Mouse (Mus musculus) MEL (cell line): ENCODE results near the gene Ccdc106. TPM values are rescaled to one million over a fixed set of nuclear protein-coding genes. Genes with fewer than 3 reads are reported as not detected.

Source experiments
- DNase-seq: peaks from one replicate; pipeline ENCODE4 v3.0.0; 2011; ENCODE audit warnings: low read depth, low spot score
- H3K27ac ChIP-seq: 2 replicates; pipeline ENCODE4 v1.5.1; 2012; ENCODE audit warnings: low read depth, mild to moderate bottlenecking, control low read depth, low read length, moderate library complexity; ENCODE audit not compliant: control insufficient read depth
- H3K27me3 ChIP-seq, 2 experiments: fragments of 150-350 bp in 1 of 2; sonication (generic) in 1 of 2; 2 replicates each; pipeline ENCODE4 v1.6.1; 2012; ENCODE audit warnings: low read length in 2 of 2, mild to moderate bottlenecking in 2 of 2, improper control_type of control experiment in 1 of 2, moderate library complexity in 1 of 2; ENCODE audit not compliant: insufficient read depth in 2 of 2, control insufficient read depth in 1 of 2
- H3K36me3 ChIP-seq, 2 experiments: 2 replicates each; pipeline ENCODE4 v1.6.1; 2012 to 2014; ENCODE audit warnings: low read length in 2 of 2, improper control_type of control experiment in 1 of 2, inconsistent platforms in 1 of 2, mild to moderate bottlenecking in 1 of 2; ENCODE audit not compliant: insufficient read depth in 2 of 2, control insufficient read depth in 1 of 2
- H3K4me1 ChIP-seq, 2 experiments: fragments of 150-350 bp in 1 of 2; sonication (generic) in 1 of 2; 2 replicates each; pipeline ENCODE4 v1.6.1; 2012; ENCODE audit warnings: low read length in 2 of 2, improper control_type of control experiment in 1 of 2, mild to moderate bottlenecking in 1 of 2; ENCODE audit not compliant: insufficient read depth in 2 of 2, control insufficient read depth in 1 of 2
- H3K4me3 ChIP-seq, 2 experiments: fragments of 150-350 bp in 1 of 2; sonication (generic) in 1 of 2; 2 replicates each; pipeline ENCODE4 v1.5.1; 2012; ENCODE audit warnings: low read depth in 2 of 2, low read length in 2 of 2, mild to moderate bottlenecking in 2 of 2, moderate library complexity in 2 of 2, control low read depth in 1 of 2, improper control_type of control experiment in 1 of 2; ENCODE audit not compliant: control insufficient read depth in 1 of 2, insufficient read depth in 1 of 2
- H3K79me2 ChIP-seq: 2 replicates; pipeline ENCODE4 v1.6.1; 2012; ENCODE audit warnings: mild to moderate bottlenecking, low read length, moderate library complexity; ENCODE audit not compliant: control insufficient read depth, poor library complexity, insufficient read depth
- H3K9ac ChIP-seq: 2 replicates; pipeline ENCODE4 v1.6.1; 2012; ENCODE audit warnings: low read depth, mild to moderate bottlenecking, control low read depth, low read length, moderate library complexity; ENCODE audit not compliant: control insufficient read depth, poor library complexity, severe bottlenecking
- H3K9me3 ChIP-seq: fragments of 150-350 bp; sonication (generic); replicated peaks from 2 replicates; pipeline ENCODE4 v1.6.1; 2012; ENCODE audit warnings: mild to moderate bottlenecking, low read length, improper control_type of control experiment, moderate library complexity; ENCODE audit not compliant: insufficient read depth
- BHLHE40 ChIP-seq: IDR thresholded peaks from 2 replicates; pipeline ENCODE4 v1.6.1; 2012; ENCODE audit warnings: low read depth, mild to moderate bottlenecking, inconsistent platforms, low read length, improper control_type of control experiment, borderline replicate concordance
- CHD1 ChIP-seq: IDR thresholded peaks from 2 replicates; pipeline ENCODE4 v1.6.1; 2012; ENCODE audit warnings: low read depth, mild to moderate bottlenecking, inconsistent platforms, low read length, improper control_type of control experiment
- CHD2 ChIP-seq: IDR thresholded peaks from 2 replicates; pipeline ENCODE4 v1.6.1; 2011; ENCODE audit warnings: low read length, improper control_type of control experiment
- ELF1 ChIP-seq: IDR thresholded peaks from 2 replicates; pipeline ENCODE4 v1.6.1; 2014; ENCODE audit warnings: low read depth, mild to moderate bottlenecking, inconsistent platforms, low read length, improper control_type of control experiment, moderate library complexity
- EP300 ChIP-seq, 2 experiments: IDR thresholded peaks; 2 replicates each; pipeline ENCODE4 v1.6.1; 2011; ENCODE audit warnings: improper control_type of control experiment in 2 of 2, low read length in 2 of 2, low read depth in 1 of 2, mild to moderate bottlenecking in 1 of 2
- ETS1 ChIP-seq: IDR thresholded peaks from 2 replicates; pipeline ENCODE4 v1.6.1; 2012; ENCODE audit warnings: low read depth, mild to moderate bottlenecking, inconsistent platforms, low read length, improper control_type of control experiment, moderate library complexity
- GABPA ChIP-seq: IDR thresholded peaks from 2 replicates; pipeline ENCODE4 v1.6.1; 2012; ENCODE audit warnings: low read depth, mild to moderate bottlenecking, inconsistent platforms, low read length, improper control_type of control experiment, moderate library complexity
- GATA1 ChIP-seq: IDR thresholded peaks from 2 replicates; pipeline ENCODE4 v1.6.1; 2011; ENCODE audit warnings: low read depth, low read length, improper control_type of control experiment
- HCFC1 ChIP-seq: IDR thresholded peaks from 2 replicates; pipeline ENCODE4 v1.6.1; 2012; ENCODE audit warnings: low read depth, mild to moderate bottlenecking, inconsistent platforms, low read length, improper control_type of control experiment, moderate library complexity
- JUND ChIP-seq: IDR thresholded peaks from 2 replicates; pipeline ENCODE4 v1.6.1; 2011; ENCODE audit warnings: low read depth, mild to moderate bottlenecking, improper control_type of control experiment, low read length
- KAT2A ChIP-seq: conservative IDR thresholded peaks from 2 replicates; pipeline ENCODE4 v1.6.1; 2012; ENCODE audit warnings: low read depth, low read length, improper control_type of control experiment, inconsistent platforms
- MAFK ChIP-seq: IDR thresholded peaks from 2 replicates; pipeline ENCODE4 v1.6.1; 2011; ENCODE audit warnings: low read depth, mild to moderate bottlenecking, low read length, improper control_type of control experiment, borderline replicate concordance
- MAX ChIP-seq: IDR thresholded peaks from 2 replicates; pipeline ENCODE4 v1.6.1; 2011; ENCODE audit warnings: low read length, improper control_type of control experiment
- MAZ ChIP-seq: IDR thresholded peaks from 2 replicates; pipeline ENCODE4 v1.6.1; 2012; ENCODE audit warnings: low read depth, mild to moderate bottlenecking, inconsistent platforms, low read length, improper control_type of control experiment
- MEF2A ChIP-seq: IDR thresholded peaks from 2 replicates; pipeline ENCODE4 v1.6.1; 2014; ENCODE audit warnings: low read depth, mild to moderate bottlenecking, inconsistent platforms, low read length, improper control_type of control experiment; ENCODE audit not compliant: poor library complexity, insufficient replicate concordance, severe bottlenecking; ENCODE audit errors: extremely low read depth
- MXI1 ChIP-seq: IDR thresholded peaks from 2 replicates; pipeline ENCODE4 v1.6.1; 2011; ENCODE audit warnings: mild to moderate bottlenecking, low read depth, low read length, improper control_type of control experiment
- MYB ChIP-seq: IDR thresholded peaks from 2 replicates; pipeline ENCODE4 v1.6.1; 2011; ENCODE audit warnings: mild to moderate bottlenecking, low read depth, low read length, improper control_type of control experiment
- MYC ChIP-seq: IDR thresholded peaks from 2 replicates; pipeline ENCODE4 v1.6.1; 2011; ENCODE audit warnings: low read depth, mild to moderate bottlenecking, low read length, improper control_type of control experiment, moderate library complexity
- NELFE ChIP-seq: IDR thresholded peaks from 2 replicates; pipeline ENCODE4 v1.6.1; 2011; ENCODE audit warnings: low read depth, low read length, improper control_type of control experiment
- NRF1 ChIP-seq: IDR thresholded peaks from 2 replicates; pipeline ENCODE4 v1.6.1; 2014; ENCODE audit warnings: low read depth, mild to moderate bottlenecking, inconsistent platforms, low read length, improper control_type of control experiment, moderate library complexity; ENCODE audit not compliant: poor library complexity, insufficient read depth, severe bottlenecking
- POLR2A ChIP-seq, 2 experiments: IDR thresholded peaks; 2 replicates each; pipeline ENCODE4 v1.6.1; 2011 to 2012; ENCODE audit warnings: low read length in 2 of 2, mild to moderate bottlenecking in 2 of 2, control low read depth in 1 of 2, improper control_type of control experiment in 1 of 2, low read depth in 1 of 2, moderate library complexity in 1 of 2; ENCODE audit not compliant: control insufficient read depth in 1 of 2, insufficient read depth in 1 of 2, poor library complexity in 1 of 2
- POLR2AphosphoS2 ChIP-seq: IDR thresholded peaks from 2 replicates; pipeline ENCODE4 v1.6.1; 2011; ENCODE audit warnings: low read length, improper control_type of control experiment
- POLR2AphosphoS5 ChIP-seq: IDR thresholded peaks from 2 replicates; pipeline ENCODE4 v1.6.1; 2012; ENCODE audit warnings: low read depth, borderline replicate concordance, mild to moderate bottlenecking, inconsistent platforms, low read length, moderate library complexity, mixed read lengths
- RCOR1 ChIP-seq: IDR thresholded peaks from 2 replicates; pipeline ENCODE4 v1.6.1; 2012; ENCODE audit warnings: low read depth, mild to moderate bottlenecking, inconsistent platforms, low read length, improper control_type of control experiment
- SIN3A ChIP-seq: IDR thresholded peaks from 2 replicates; pipeline ENCODE4 v1.6.1; 2012; ENCODE audit warnings: low read length, improper control_type of control experiment, inconsistent platforms
- UBTF ChIP-seq: IDR thresholded peaks from 2 replicates; pipeline ENCODE4 v1.6.1; 2012; ENCODE audit warnings: low read depth, mild to moderate bottlenecking, inconsistent platforms, low read length, improper control_type of control experiment, moderate library complexity, borderline replicate concordance; ENCODE audit not compliant: insufficient read depth
- ZC3H11A ChIP-seq: IDR thresholded peaks from 2 replicates; pipeline ENCODE4 v1.6.1; 2012; ENCODE audit warnings: low read depth, mild to moderate bottlenecking, inconsistent platforms, low read length, improper control_type of control experiment
- ZMIZ1 ChIP-seq: IDR thresholded peaks from 2 replicates; pipeline ENCODE4 v1.6.1; 2012; ENCODE audit warnings: low read depth, mild to moderate bottlenecking, inconsistent platforms, low read length, improper control_type of control experiment, moderate library complexity
- ZNF384 ChIP-seq: IDR thresholded peaks from 2 replicates; pipeline ENCODE4 v1.6.1; 2012; ENCODE audit warnings: low read depth, mild to moderate bottlenecking, inconsistent platforms, low read length, improper control_type of control experiment
- polyA plus RNA-seq, 2 experiments: library from polyadenylated mRNA; stranded (reverse) in 1 of 2; unstranded in 1 of 2; fragments of >175 nt in 1 of 2; fragments of >200 nt in 1 of 2; gene quantifications; 2 replicates each; pipeline versions ENCODE4 v1.2.1 to v1.2.4; 2012; ENCODE audit warnings: low replicate concordance in 2 of 2, low read depth in 1 of 2; ENCODE audit not compliant: insufficient read length in 2 of 2, insufficient read depth in 1 of 2, missing spikeins in 1 of 2
- total RNA-seq: library from RNA; depleted of rRNA; stranded (reverse); fragments of 300-350 nt; gene quantifications from 2 replicates; pipeline ENCODE4 v1.2.3, GENCODE M21; 2012

The Ccdc106 gene
- total and polyA plus RNA-seq, 3 experiments = 0.50 to 0.82 TPM; not detected in 1

DNA sequence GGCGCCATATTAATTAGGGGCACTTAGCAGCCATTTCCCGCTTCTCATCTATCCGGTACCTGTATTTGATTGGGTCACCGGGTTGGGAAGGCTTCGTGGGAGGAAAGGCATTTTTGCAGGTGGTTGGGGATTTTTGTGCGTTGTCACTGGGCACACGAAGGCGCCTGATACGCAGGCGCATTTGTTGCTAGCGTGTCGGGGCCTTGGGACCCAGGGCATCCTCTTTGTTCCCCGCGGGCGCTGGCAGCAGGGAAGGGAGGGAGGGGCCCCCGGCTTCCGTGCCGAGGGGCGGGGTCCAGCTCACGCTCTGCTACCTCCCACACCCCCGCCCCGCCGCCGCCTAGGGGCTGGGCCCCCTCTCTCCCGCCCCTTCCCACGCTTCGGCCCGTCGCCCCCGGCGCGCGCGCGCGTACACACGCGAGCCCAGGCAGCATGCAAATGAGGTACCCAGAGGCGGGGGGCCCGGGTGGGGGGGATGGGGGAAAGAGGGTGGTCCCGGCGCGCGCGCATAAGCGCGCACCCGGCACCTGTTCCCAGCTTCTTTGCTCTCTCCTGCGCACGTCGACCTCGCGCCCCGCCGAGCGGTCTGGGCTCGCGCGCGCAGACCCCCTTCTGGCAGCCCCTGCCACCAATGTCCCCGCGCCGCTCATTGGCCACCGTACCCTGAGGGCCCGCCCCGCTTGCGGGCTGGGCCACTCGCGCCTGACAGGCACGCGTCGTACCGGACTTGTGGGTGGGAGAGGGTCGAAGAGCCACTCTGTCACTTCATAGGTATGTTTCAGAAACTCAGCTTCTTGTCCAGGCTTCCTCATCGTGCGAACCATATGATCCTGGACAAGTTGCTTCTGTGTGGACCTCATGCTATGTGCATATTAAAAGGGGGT, 5.0 kb upstream of the Ccdc106 start, which contains the start of gene Gm44973:
Gene Gm44973 (plus strand): TSS at position 379 of the 884 bp plus-strand sequence.
- DNase-seq = peak; percentile 96
- Histone ChIP-seq H3K79me2 (peaks cover 2% of the 10 kb centered on the region), H3K4me3 (peak within 1 kb of the TSS; percentile 88 to 92), H3K4me1 (peaks cover 5 to 11% of the 10 kb centered on the region in 2 experiments; a peak in 3 of 4 replicates), H3K27ac (peak within 1 kb of the TSS; percentile 97), H3K9me3 (no peaks in the 10 kb centered on the region), H3K36me3 (peaks cover 0 to 17% of the 10 kb centered on the region in 2 experiments; a peak in 2 of 4 replicates), H3K27me3 (no peaks in the 10 kb centered on the region), H3K9ac (peak within 1 kb of the TSS; percentile 97)
- TF ChIP-seq KAT2A = no peak; the same call in 1 of the 2 replicates
- TF ChIP-seq POLR2AphosphoS5 = no peak
- TF ChIP-seq MAFK = no peak
- no peak for TF ChIP-seq RCOR1
- TF ChIP-seq BHLHE40 = peak; percentile 67
- no peak for TF ChIP-seq ZC3H11A
- 0 out of 4 replicates have a peak, but pooled peaks of 1 of the 2 experiments have one; percentile 7 for TF ChIP-seq EP300 (IDR thresholded peaks at IDR 0.05; ENCODE audit: low read depth in 1 of 2, low read length in 2 of 2)
- TF ChIP-seq HCFC1 = peak; percentile 75
- TF ChIP-seq NRF1 = peak; percentile 73
- TF ChIP-seq CHD1 = no peak
- no peak for TF ChIP-seq POLR2AphosphoS2
- TF ChIP-seq MYC = 0 out of 2 replicates have a peak, but pooled peaks have one; percentile 14
- peak; percentile 23; the same call in 1 of the 2 replicates for TF ChIP-seq ETS1
- no peak for TF ChIP-seq ZNF384
- TF ChIP-seq MAX = peak; percentile 73
- peak; percentile 43; the same call in 1 of the 2 replicates for TF ChIP-seq ZMIZ1
- peak; percentile 57 for TF ChIP-seq SIN3A
- TF ChIP-seq POLR2A (IDR thresholded peaks at IDR 0.05; ENCODE audit: control insufficient read depth in 1 of 2, insufficient read depth in 1 of 2, low read depth in 1 of 2, low read length in 2 of 2, poor library complexity in 1 of 2) = peak; percentile 35 to 57; a peak in 2 of 4 replicates
- peak; percentile 96 for TF ChIP-seq MAZ
- TF ChIP-seq NELFE = peak; percentile 52
- TF ChIP-seq MXI1 = peak; percentile 59
- TF ChIP-seq JUND = no peak
- TF ChIP-seq MEF2A = no peak
- 0 out of 2 replicates have a peak, but pooled peaks have one; percentile 35 for TF ChIP-seq UBTF
- no peak for TF ChIP-seq GABPA
- peak; percentile 69 for TF ChIP-seq ELF1
- no peak for TF ChIP-seq MYB
- peak; percentile 85 for TF ChIP-seq GATA1
- no peak for TF ChIP-seq CHD2
